Mouse (Mus musculus) cerebellum, adult 11-12 months (tissue): ENCODE data around the gene Wdr1.

Experiments
- DNase-seq: peaks from one replicate; pipeline ENCODE4 v3.0.0; 2022

Wdr1 gene

GRCm38 (mm10) chr5:38491763-38492162 is 71.3 kb downstream of the Wdr1 start:
- no peak for DNase-seq

DNA sequence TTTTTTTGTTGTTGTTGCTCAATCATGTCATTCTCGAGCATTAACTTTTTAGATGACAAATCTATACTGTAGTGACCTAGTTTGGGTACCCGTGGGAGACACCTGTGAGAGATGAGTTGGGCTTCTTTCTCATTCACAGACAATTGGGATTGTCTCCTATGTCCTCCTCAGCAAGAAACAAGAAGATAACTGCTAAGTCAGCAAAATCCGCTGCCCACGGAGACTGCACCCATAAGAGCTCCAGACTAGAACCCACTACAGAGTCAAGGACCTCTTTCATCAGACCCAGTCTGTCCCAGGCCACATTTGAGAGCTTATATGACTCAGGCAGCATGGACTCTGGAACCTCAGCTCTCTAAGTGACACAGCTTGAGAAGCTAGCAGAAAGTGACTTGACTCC is 73.3 kb downstream of the Wdr1 start:
- no peak for DNase-seq

- no peak for DNase-seq
Measured at GRCm38 (mm10) chr5:38488673-38489615, 74.1 kb downstream of the Wdr1 start.

GRCm38 (mm10) chr5:38488026-38488425 is 75.0 kb downstream of the Wdr1 start:
- no peak for DNase-seq

- DNase-seq: no peak
Measured at GRCm38 (mm10) chr5:38487247-38487646, 75.8 kb downstream of the Wdr1 start.

DNA sequence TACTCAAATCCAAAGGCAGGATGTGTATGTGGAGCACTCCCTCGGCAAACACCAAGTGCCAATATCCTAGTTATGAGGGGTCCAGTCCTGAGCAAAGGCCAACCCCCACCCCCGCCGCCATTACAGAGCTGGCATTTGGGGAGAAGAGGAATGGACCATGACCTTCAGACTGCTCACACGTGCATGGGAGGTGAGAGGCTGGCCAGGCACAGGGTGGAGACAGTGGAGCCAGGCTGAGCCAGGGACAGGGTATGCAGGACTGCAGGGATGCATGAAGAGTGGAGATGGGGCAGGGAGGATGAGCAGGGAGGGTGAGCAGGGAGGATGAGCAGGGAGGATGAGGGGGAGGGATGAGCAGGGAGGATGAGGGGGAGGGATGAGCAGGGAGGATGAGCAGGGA is 77.1 kb downstream of the Wdr1 start:
- DNase-seq: no peak

DNA sequence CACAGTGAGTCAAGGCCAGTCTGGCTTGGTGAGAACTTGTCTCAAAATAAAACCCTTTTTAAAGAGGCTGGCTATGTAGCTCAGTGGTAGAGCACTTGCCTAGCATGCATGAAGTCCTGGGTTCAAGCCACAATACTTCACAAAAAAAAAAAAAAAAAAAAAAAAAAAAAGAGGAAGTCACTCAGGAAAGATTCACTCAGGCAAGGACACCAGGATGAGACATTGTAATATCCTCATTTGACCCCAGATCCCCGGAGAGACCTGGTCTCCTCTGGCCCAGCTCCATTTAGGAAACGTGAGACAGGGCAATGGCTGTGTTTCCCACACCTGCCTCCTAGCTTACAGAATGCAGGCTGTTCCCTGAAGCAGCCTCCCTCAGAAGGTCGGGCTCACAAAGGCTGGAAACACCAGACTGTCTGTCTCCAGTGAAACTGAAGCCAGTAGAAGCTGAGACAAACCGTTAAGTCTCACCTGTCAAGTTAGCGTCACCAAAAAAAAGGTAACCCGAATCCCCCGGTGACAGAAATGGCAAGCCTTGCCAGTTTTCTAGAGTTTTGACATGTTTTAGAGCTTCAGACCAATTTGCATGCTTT is 79.4 kb downstream of the Wdr1 start:
- DNase-seq: no peak

DNA sequence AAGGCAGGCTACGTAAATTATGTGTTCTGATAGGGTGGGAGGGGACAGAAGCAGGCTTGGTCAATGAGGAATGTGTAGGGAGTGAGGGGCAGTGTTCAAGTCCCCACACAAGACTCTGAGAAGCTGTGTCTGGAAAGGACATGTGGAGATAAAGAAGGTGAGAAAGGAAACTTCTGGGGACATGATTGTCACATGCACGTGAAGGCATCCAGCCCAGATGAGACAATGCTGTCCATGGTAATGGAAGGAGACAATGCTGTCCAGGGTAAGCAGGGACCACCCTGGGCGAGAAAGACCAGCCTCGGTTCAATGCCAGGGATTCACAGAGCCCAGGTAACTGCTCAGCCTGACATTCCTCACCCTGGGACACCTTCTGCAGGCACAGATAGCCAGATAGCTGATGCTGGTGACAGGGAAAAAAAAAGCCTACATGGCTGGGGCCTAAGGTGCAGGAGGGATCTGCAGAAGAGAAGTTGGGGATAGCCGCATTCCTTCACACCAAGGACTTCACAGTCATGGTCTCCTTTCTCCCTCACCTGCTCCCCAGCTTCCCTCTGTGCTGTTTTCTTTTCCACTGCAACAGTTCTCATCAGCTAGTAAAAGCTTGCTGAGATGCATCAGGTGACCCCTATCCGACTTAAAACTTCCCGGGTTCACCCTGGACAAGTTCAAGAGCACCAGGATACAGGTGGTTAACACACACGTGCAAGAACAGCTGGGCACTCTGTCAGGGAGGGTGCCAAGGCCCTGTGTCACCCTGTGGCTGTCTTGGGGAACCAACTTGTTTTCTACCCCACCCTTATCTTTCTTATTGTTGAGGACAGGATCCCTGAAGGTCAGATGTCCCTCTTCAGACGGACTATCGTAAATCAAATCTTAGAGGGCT is 82.0 kb downstream of the Wdr1 start:
- peak; percentile 30 for DNase-seq

DNA sequence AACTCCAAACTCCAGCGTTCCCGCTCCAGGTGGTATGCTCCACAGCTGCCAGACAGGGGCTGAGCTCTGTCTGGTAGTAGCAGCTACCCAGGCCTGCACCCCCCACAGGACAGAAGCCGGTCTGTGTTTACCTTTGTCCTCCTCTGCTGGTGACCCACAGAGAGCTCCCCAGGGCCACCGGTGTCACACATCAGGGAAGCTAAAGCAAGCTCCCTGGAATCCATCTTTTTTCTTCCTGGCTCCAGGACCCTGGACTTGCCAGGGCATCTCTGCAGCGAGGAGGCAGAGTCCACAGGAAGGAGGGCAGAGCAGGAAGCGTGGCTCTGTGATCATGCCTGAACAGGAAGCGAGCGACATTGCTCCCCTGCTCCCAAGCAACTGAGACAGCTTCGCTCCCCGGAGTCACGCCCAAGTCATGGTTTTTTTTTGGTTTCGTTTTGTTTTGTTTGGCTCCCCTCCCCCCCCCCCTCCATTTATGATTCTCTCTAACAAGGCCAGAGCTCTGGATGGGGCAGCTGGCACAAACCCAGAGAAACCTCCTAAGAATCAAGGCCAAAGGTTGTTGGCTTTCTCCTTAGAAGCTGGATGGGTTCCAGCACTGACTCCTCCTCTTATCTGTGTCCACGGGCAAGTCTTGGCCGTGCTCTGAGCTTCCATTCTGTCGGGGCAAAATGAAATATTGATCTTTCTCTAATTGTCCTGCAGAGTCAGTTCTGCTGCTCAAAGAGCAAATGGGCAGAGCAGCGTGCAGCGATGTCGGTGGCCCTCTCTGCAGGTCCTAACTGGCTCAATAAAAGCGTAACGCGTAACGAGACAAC is 82.9 kb downstream of the Wdr1 start:
- peak; percentile 57 for DNase-seq

DNA sequence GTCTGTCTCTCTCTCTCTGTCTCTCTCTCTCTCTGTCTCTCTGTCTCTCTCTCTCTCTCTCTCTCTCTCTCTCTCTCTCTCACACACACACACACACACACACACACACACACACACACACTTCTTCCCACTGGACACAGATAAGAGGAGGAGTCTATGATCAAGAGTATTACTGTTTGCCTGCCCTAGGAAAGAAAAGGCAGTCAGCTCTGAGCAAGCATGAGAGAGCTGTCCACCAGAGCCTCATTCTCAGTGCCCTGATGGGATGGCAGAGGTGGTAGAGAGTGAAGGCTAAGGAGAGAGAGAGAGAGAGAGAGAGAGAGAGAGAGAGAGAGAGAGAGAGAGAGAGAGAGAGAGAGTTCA is 83.5 kb downstream of the Wdr1 start:
- peak; percentile 19 for DNase-seq

DNA sequence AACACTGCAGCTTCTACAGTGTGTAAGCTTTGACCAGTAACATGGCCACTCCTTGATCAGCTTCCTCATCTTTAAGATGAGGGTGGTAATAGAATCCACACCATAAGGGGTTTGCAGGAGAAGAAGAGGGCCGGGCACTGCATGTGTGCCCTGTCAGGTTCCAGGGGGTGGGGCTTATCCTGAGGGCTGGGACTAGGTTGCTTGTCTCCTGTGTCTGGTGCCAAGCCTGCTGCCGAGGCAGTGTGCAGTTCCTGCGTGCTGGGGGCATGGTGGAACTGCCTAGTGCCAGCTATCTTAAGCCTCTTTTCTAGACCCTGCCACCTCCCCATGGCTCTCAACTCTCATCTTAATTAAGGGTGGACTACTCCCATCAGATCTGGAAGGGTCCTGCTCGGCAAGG is 84.0 kb downstream of the Wdr1 start:
- DNase-seq: peak; percentile 81

- DNase-seq: peak; percentile 86
Measured at GRCm38 (mm10) chr5:38477731-38478445, 85.1 kb downstream of the Wdr1 start.

- peak; percentile 77 for DNase-seq
Measured at GRCm38 (mm10) chr5:38476861-38477565, 86.0 kb downstream of the Wdr1 start.
